Mouse (Mus musculus) myocyte (in vitro differentiated cells): ENCODE results near the gene Srrt.

Source experiments
- CEBPB ChIP-seq: IDR thresholded peaks from 2 replicates; pipeline ENCODE4 v1.6.1; 2011; ENCODE audit warnings: mild to moderate bottlenecking, moderate library complexity; ENCODE audit not compliant: poor library complexity, insufficient read depth, severe bottlenecking
- MAX ChIP-seq: IDR thresholded peaks from one replicate; pipeline ENCODE4 v1.6.1; 2011; ENCODE audit warnings: low read depth, mild to moderate bottlenecking, control low read depth
- MYOG ChIP-seq, 3 experiments: IDR thresholded peaks; one replicate each; pipeline ENCODE4 v1.6.1; 2011; ENCODE audit warnings: control low read depth in 2 of 3, low read depth in 2 of 3, mild to moderate bottlenecking in 2 of 3; ENCODE audit not compliant: insufficient read length in 2 of 3, control insufficient read depth in 1 of 3, insufficient read depth in 1 of 3
- POLR2A ChIP-seq: IDR thresholded peaks from one replicate; pipeline ENCODE4 v1.6.1; 2011; ENCODE audit warnings: low read depth, mild to moderate bottlenecking, control low read depth, moderate library complexity; ENCODE audit not compliant: insufficient read length
- POLR2AphosphoS2 ChIP-seq: IDR thresholded peaks from one replicate; pipeline ENCODE4 v1.6.1; 2011; ENCODE audit warnings: low read depth, control low read depth; ENCODE audit not compliant: insufficient read length
- REST ChIP-seq: IDR thresholded peaks from one replicate; pipeline ENCODE4 v1.6.1; 2011; ENCODE audit warnings: mild to moderate bottlenecking, control low read depth, moderate library complexity; ENCODE audit not compliant: insufficient read depth, insufficient read length
- TCF12 ChIP-seq: IDR thresholded peaks from one replicate; pipeline ENCODE4 v1.6.1; 2011; ENCODE audit warnings: mild to moderate bottlenecking, control low read depth; ENCODE audit not compliant: poor library complexity, insufficient read depth, severe bottlenecking
- USF1 ChIP-seq: IDR thresholded peaks from one replicate; pipeline ENCODE4 v1.6.1; 2011; ENCODE audit warnings: low read depth, mild to moderate bottlenecking, control low read depth, moderate library complexity

DNA sequence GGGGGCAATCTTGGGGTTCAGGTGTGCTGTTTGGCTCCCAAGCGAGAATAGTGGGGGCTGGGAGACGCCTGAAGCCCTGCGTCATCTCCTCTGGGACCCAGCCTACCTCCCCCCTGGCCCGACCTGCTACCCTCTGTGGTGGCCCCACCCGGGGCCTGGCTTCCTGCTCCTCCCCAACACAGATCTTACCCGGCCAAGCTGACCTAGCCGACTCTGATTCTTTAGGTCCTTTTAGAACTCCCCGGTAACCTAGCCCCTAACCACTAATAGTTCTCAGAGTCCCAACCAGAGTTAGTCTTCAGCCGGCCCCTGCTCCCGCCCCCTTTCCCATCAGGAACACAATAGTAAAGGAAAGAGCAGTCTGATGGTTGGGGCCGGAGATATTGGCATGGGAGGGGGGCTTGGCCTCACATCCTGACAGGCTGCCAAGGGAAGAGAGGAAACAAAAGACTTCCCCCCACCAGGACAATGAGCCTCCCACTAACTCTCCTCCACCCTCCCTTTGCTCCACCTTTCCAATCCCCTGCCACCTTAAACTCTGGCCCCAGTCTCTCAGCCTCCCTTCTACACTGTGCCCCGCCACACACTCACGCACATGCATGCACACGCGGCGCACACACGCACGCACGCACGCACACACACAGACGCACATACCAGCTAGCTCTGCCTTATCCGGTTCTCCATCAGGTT lies 32.0 kb upstream of the Srrt start:
- TF ChIP-seq USF1 (no peak), POLR2A (no peak), REST (no peak), MAX (no peak), TCF12 (no peak), MYOG (IDR thresholded peaks at IDR 0.05; ENCODE audit: control insufficient read depth in 1 of 3, insufficient read depth in 1 of 3, insufficient read length in 2 of 3, low read depth in 2 of 3) (no peak), POLR2AphosphoS2 (no peak), CEBPB (no peak)
